Mouse (Mus musculus) lung, adult 2 months (tissue): ENCODE measurements around the gene Nrg4. TPM values are rescaled to one million over a fixed set of nuclear protein-coding genes. Genes with fewer than 3 reads are reported as not detected.

Experiments used
- DNase-seq: peaks from one replicate; pipeline ENCODE4 v3.0.0; 2022
- H3K4me1 ChIP-seq: fragments of 200-500 bp; 2 replicates; pipeline ENCODE4 v1.6.1; 2011; ENCODE audit warnings: low read length; ENCODE audit not compliant: control insufficient read depth, insufficient read depth
- H3K4me3 ChIP-seq: fragments of 200-500 bp; replicated peaks from 2 replicates; pipeline ENCODE3; 2011; ENCODE audit warnings: low read depth, mild to moderate bottlenecking, control low read depth, low read length; ENCODE audit errors: extremely low read depth
- CTCF ChIP-seq: fragments of 200-500 bp; IDR thresholded peaks from 2 replicates; pipeline ENCODE4 v1.5.1; 2011; ENCODE audit warnings: mild to moderate bottlenecking, low read length, control low read depth; ENCODE audit not compliant: insufficient read depth
- POLR2A ChIP-seq: fragments of 200-500 bp; IDR thresholded peaks from 2 replicates; pipeline ENCODE4 v1.6.1; 2011; ENCODE audit warnings: low read depth, mild to moderate bottlenecking, control low read depth, low read length, borderline replicate concordance; ENCODE audit errors: extremely low read depth
- WGBS: fragments of 180-500 bp; shearing (Covaris S2); methylation state at CpG from one replicate; pipeline ENCODE4 v1.1.7; 2018; 5-methylcytosine and 5-hydroxymethylcytosine counted together
- polyA plus RNA-seq: library from polyadenylated mRNA; depleted of rRNA; stranded (reverse); fragments of >200 nt; gene quantifications from 2 replicates; pipeline ENCODE4 v1.2.3, GENCODE M21; 2012

The Nrg4 gene
- polyA plus RNA-seq, 1 experiment, result 3.7 TPM

GRCm38 (mm10) chr9:55348664-55349063, 22.0 kb upstream of the Nrg4 start:
- no peak for DNase-seq
- no peak for TF ChIP-seq POLR2A
- TF ChIP-seq CTCF, result no peak
- H3K4me3 ChIP-seq, result no peak overlapping the region
- no peaks in the 10 kb centered on the region for H3K4me1 ChIP-seq
- WGBS, result 76% methylated on average over 3 of the region's 3 CpGs

- TF ChIP-seq CTCF (no peak), POLR2A (no peak)
- H3K4me1 ChIP-seq, result no peaks in the 10 kb centered on the region
- DNase-seq, result no peak
- 90% methylated on average over 7 of the region's 7 CpGs for whole genome bisulfite sequencing
- no peak overlapping the region for H3K4me3 ChIP-seq
These were observed 18.7 kb upstream of the Nrg4 start for GRCm38 (mm10) chr9:55345332-55345731.

GRCm38 (mm10) chr9:55344165-55344564, 17.5 kb upstream of the Nrg4 start:
- no peak for TF ChIP-seq CTCF
- TF ChIP-seq POLR2A, result no peak
- Histone ChIP-seq H3K4me3 (no peak overlapping the region), H3K4me1 (no peaks in the 10 kb centered on the region)
- 71% methylated on average over 7 of the region's 7 CpGs for WGBS
- no peak for DNase-seq

GRCm38 (mm10) chr9:55332949-55333348, 6.3 kb upstream of the Nrg4 start:
- no peaks in the 10 kb centered on the region for H3K4me1 ChIP-seq
- 29% methylated on average over 7 of the region's 7 CpGs for WGBS
- TF ChIP-seq POLR2A (no peak), CTCF (no peak)
- H3K4me3 ChIP-seq, result no peak overlapping the region
- DNase-seq, result no peak

GRCm38 (mm10) chr9:55332476-55332875, 5.8 kb upstream of the Nrg4 start:
- no peak for DNase-seq
- Histone ChIP-seq H3K4me3 (no peak overlapping the region), H3K4me1 (no peaks in the 10 kb centered on the region)
- TF ChIP-seq POLR2A, result no peak
- TF ChIP-seq CTCF, result no peak
- 36% methylated on average over 5 of the region's 5 CpGs for WGBS

- Histone ChIP-seq H3K4me3 (no peak overlapping the region), H3K4me1 (peaks cover 2% of the 10 kb centered on the region; the same call in 1 of the 2 replicates)
- TF ChIP-seq POLR2A (no peak), CTCF (no peak)
- WGBS, result 71% methylated on average over 6 of the region's 6 CpGs
- DNase-seq, result no peak
These were observed 2.8 kb upstream of the Nrg4 start for GRCm38 (mm10) chr9:55329401-55329800.

GRCm38 (mm10) chr9:55328151-55328918, 1.7 kb upstream of the Nrg4 start:
- Histone ChIP-seq H3K4me3 (no peak overlapping the region), H3K4me1 (peaks cover 2% of the 10 kb centered on the region; the same call in 1 of the 2 replicates)
- TF ChIP-seq POLR2A (no peak), CTCF (no peak)
- no peak for DNase-seq
- 41% methylated on average over 14 of the region's 14 CpGs for WGBS

- H3K4me3 ChIP-seq, result peak overlapping the region; percentile 51
- H3K4me1 ChIP-seq, result peaks cover 2% of the 10 kb centered on the region; the same call in 1 of the 2 replicates
- WGBS, result 2% methylated on average over 13 of the region's 13 CpGs
- TF ChIP-seq CTCF (no peak), POLR2A (no peak)
- no peak for DNase-seq
These were observed 581 bp upstream of the Nrg4 start for GRCm38 (mm10) chr9:55327234-55327615.

- TF ChIP-seq POLR2A (no peak), CTCF (no peak)
- Histone ChIP-seq H3K4me1 (peaks cover 2% of the 10 kb centered on the region; the same call in 1 of the 2 replicates), H3K4me3 (peak overlapping the region; percentile 78)
- DNase-seq, result no peak
- 15% methylated on average over 18 of the region's 18 CpGs for WGBS
These were observed 805 bp downstream of the Nrg4 start for GRCm38 (mm10) chr9:55325564-55326514.

GRCm38 (mm10) chr9:55325061-55325460, 1.6 kb downstream of the Nrg4 start:
- DNase-seq, result no peak
- WGBS, result 38% methylated on average over 1 of the region's 1 CpGs
- TF ChIP-seq CTCF (no peak), POLR2A (no peak)
- H3K4me3 ChIP-seq, result no peak overlapping the region
- H3K4me1 ChIP-seq, result peaks cover 2% of the 10 kb centered on the region; the same call in 1 of the 2 replicates
